Mouse (Mus musculus): ENCODE data around the gene Fam102a.

DNA sequence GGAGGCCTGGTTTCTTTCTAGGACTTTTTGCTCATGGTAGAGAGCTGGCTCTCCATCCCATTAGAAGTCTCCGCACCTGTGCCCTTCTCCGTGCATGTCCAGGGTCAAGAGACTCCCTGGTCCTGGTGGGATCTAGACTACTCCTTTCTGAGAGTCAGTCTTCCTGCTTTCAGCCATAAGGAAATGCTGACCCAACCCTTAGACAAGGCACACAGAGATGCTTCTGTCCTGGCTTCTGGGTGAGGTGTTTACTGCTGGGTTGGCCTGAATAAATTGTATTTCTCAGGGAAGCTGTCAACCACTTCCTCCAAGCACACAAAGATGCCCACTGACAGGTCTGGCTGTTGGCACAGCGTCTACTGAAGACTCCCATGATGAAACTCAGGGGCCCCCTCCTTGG, 64.3 kb downstream of the Fam102a start, which contains the start of gene St6galnac6:
- TF ChIP-seq CTCF (conservative IDR thresholded peaks at IDR 0.05; ENCODE audit: insufficient read depth, insufficient read length, low read depth, low read length) (no peak), POLR2A (IDR thresholded peaks at IDR 0.05; ENCODE audit: low read depth, low read length) (no peak)

Data from kidney, adult 2 months (tissue).